ENCODE assay signal across 8 mouse cellular contexts in the genomic region with DNA sequence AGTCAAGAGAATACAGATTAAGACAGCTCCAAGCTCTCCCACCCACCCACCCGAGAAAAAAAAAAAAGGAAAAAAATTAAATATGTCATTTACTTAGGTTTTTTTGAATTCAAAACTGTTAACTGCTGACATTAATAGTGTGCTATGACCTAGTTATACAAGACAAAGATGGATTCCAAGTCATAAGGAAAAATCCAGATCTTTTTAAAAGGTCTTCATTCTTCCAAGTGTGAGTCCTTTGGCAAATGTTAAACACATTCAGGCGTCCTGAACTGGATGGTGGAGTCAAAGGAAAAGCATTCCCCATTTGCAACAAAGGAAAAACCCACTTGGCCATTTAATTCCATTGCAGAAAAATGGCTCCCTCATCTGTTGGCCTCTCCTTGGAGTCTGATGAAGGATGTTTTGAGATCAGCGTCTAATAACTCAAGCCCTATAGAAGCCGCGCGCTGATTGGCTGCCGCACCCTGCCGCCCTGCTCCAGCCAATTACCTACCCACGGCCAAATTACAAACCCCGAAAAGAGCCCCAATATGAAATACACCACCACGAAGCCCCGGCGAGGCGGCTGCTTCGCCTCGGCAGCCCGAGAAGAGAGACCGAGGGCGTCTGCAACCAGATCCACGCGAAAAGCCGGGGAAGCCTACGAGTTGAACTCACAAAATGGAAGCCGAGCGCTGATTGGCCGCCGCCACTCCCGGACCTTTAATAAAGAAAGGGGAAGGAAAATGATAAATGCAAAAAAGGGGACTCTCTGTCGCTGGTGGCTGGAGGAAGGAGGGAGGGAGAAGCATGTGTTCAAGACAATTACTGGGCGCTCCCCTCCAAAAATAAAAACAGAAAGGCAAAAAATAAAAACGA. TPM values are rescaled to one million over a fixed set of nuclear protein-coding genes. Genes with fewer than 3 reads are reported as not detected.
DNase-seq lines count a peak whose midpoint lies in the region; ATAC-seq and TF ChIP-seq lines count a peak whose summit lies in the region.

No protein-coding gene starts in this region.

- ATAC-seq in embryonic facial prominence, embryonic 15.5 days (ENCODE audit: insufficient number of reproducible peaks, low FRiP score, low TSS enrichment, low read depth) = peak; percentile 73
- peak; percentile 77 for ATAC-seq in limb, embryonic 13.5 days (ENCODE audit: low FRiP score, low read depth)
- peak; percentile 66 for ATAC-seq in midbrain, embryonic 15.5 days (replicated peaks)

- H3K4me1 ChIP-seq in bone marrow macrophage, adult 2 months (ENCODE audit: control insufficient read depth, insufficient read depth, low read length) = peaks cover 7% of the 10 kb centered on the region
- H3K4me1 ChIP-seq in embryonic facial prominence, embryonic 15.5 days = peaks cover 48% of the 10 kb centered on the region
- peaks cover 52% of the 10 kb centered on the region for H3K4me1 ChIP-seq in limb, embryonic 13.5 days
- H3K4me1 ChIP-seq in midbrain, embryonic 15.5 days = peaks cover 46% of the 10 kb centered on the region

- 0 out of 2 replicates have a peak, but pooled peaks cover 4% of the 10 kb centered on the region for H3K36me3 ChIP-seq in embryonic facial prominence, embryonic 15.5 days
- H3K36me3 ChIP-seq in limb, embryonic 13.5 days = peaks cover 20% of the 10 kb centered on the region
- no peaks in the 10 kb centered on the region for H3K36me3 ChIP-seq in midbrain, embryonic 15.5 days (replicated peaks)

- peak overlapping the region; percentile 96 for H3K27ac ChIP-seq in bone marrow macrophage, adult 2 months (ENCODE audit: insufficient read depth, low read depth, low read length)
- peak overlapping the region; percentile 100 for H3K27ac ChIP-seq in embryonic facial prominence, embryonic 15.5 days (replicated peaks)
- H3K27ac ChIP-seq in limb, embryonic 13.5 days = peak overlapping the region; percentile 100
- H3K27ac ChIP-seq in midbrain, embryonic 15.5 days = peak overlapping the region; percentile 100

- H3K4me3 ChIP-seq in bone marrow macrophage, adult 2 months (ENCODE audit: insufficient read depth, low read length) = peak overlapping the region; percentile 67
- peak overlapping the region; percentile 85 for H3K4me3 ChIP-seq in embryonic facial prominence, embryonic 15.5 days (replicated peaks)
- H3K4me3 ChIP-seq in limb, embryonic 13.5 days = peak overlapping the region; percentile 94
- H3K4me3 ChIP-seq in midbrain, embryonic 15.5 days = peak overlapping the region; percentile 94

- peak overlapping the region; percentile 97 for H3K4me2 ChIP-seq in embryonic facial prominence, embryonic 15.5 days (replicated peaks)
- peak overlapping the region; percentile 98 for H3K4me2 ChIP-seq in limb, embryonic 13.5 days (replicated peaks)
- peak overlapping the region; percentile 99 for H3K4me2 ChIP-seq in midbrain, embryonic 15.5 days

- no peaks in the 10 kb centered on the region for H3K9me3 ChIP-seq in embryonic facial prominence, embryonic 15.5 days (replicated peaks)
- H3K9me3 ChIP-seq in limb, embryonic 13.5 days = no peaks in the 10 kb centered on the region
- no peaks in the 10 kb centered on the region for H3K9me3 ChIP-seq in midbrain, embryonic 15.5 days

- peak; percentile 91 to 92 for DNase-seq in B cell, adult 2 months
- peak; percentile 97 to 98 for DNase-seq in heart, adult 9 months (ENCODE audit: low spot score in 2 of 2)
- DNase-seq in kidney, adult 9 months = peak; percentile 97
- peak; percentile 83 to 88 for DNase-seq in spleen, adult 18-20 months

- H3K9ac ChIP-seq in embryonic facial prominence, embryonic 15.5 days = peak overlapping the region; percentile 99
- H3K9ac ChIP-seq in limb, embryonic 13.5 days = peak overlapping the region; percentile 100
- peak overlapping the region; percentile 99 for H3K9ac ChIP-seq in midbrain, embryonic 15.5 days

- TF ChIP-seq CTCF in bone marrow macrophage, adult 2 months (IDR thresholded peaks at IDR 0.05; ENCODE audit: low read depth, low read length) = no peak

- H3K27me3 ChIP-seq in embryonic facial prominence, embryonic 15.5 days = no peaks in the 10 kb centered on the region
- H3K27me3 ChIP-seq in limb, embryonic 13.5 days = no peaks in the 10 kb centered on the region
- H3K27me3 ChIP-seq in midbrain, embryonic 15.5 days (replicated peaks) = no peaks in the 10 kb centered on the region

- under 1% methylated on average over 31 of the region's 31 CpGs for WGBS in embryonic facial prominence, embryonic 15.5 days
- WGBS in limb, embryonic 13.5 days = under 1% methylated on average over 31 of the region's 31 CpGs
- under 1% methylated on average over 31 of the region's 31 CpGs for WGBS in midbrain, embryonic 15.5 days

- peak; percentile 60; the same call in 1 of the 2 replicates for TF ChIP-seq POLR2A in bone marrow macrophage, adult 2 months (IDR thresholded peaks at IDR 0.05; ENCODE audit: borderline replicate concordance, low read depth, low read length)

RNA-seq across cellular contexts. Expression of a gene that starts 1.1 kb away (rescaled TPM):
- polyA plus RNA-seq in bone marrow macrophage, adult 2 months (2012; ENCODE audit: insufficient read depth, insufficient read length, missing spikeins) = 27.3 and 28.2 TPM in 2 replicates
- polyA plus RNA-seq in embryonic facial prominence, embryonic 15.5 days (2015; fragmentation: Nextera tagmentation; extraction: Ambion mirVana) = 11.4 TPM in 2 replicates
- 11.1 and 12.0 TPM in 2 replicates for polyA plus RNA-seq in limb, embryonic 13.5 days (2015; fragmentation: Nextera tagmentation; extraction: Ambion mirVana)
- polyA plus RNA-seq in midbrain, embryonic 15.5 days (2015; fragmentation: Nextera tagmentation; extraction: Ambion mirVana) = 12.2 TPM in 2 replicates

RNA-seq across cellular contexts. Expression of a gene that starts 8.4 kb away (rescaled TPM):
- 1.8 and 2.7 TPM in 2 replicates for polyA plus RNA-seq in bone marrow macrophage, adult 2 months (2012; ENCODE audit: insufficient read depth, insufficient read length, missing spikeins)
- polyA plus RNA-seq in embryonic facial prominence, embryonic 15.5 days (2015; fragmentation: Nextera tagmentation; extraction: Ambion mirVana) = 5.4 and 6.4 TPM in 2 replicates
- 3.7 and 4.6 TPM in 2 replicates for polyA plus RNA-seq in limb, embryonic 13.5 days (2015; fragmentation: Nextera tagmentation; extraction: Ambion mirVana)
- 12.2 and 13.4 TPM in 2 replicates for polyA plus RNA-seq in midbrain, embryonic 15.5 days (2015; fragmentation: Nextera tagmentation; extraction: Ambion mirVana)

RNA-seq across cellular contexts. Expression of a gene that starts 28.3 kb away (rescaled TPM):
- 31.0 and 31.4 TPM in 2 replicates for polyA plus RNA-seq in bone marrow macrophage, adult 2 months (2012; ENCODE audit: insufficient read depth, insufficient read length, missing spikeins)
- 92.3 and 95.4 TPM in 2 replicates for polyA plus RNA-seq in embryonic facial prominence, embryonic 15.5 days (2015; fragmentation: Nextera tagmentation; extraction: Ambion mirVana)
- 99.6 and 104 TPM in 2 replicates for polyA plus RNA-seq in limb, embryonic 13.5 days (2015; fragmentation: Nextera tagmentation; extraction: Ambion mirVana)
- polyA plus RNA-seq in midbrain, embryonic 15.5 days (2015; fragmentation: Nextera tagmentation; extraction: Ambion mirVana) = 71.5 and 73.4 TPM in 2 replicates

RNA-seq across cellular contexts. Expression of a gene that starts 41.6 kb away (rescaled TPM):
- not detected in 2 replicates for polyA plus RNA-seq in bone marrow macrophage, adult 2 months (2012; ENCODE audit: insufficient read depth, insufficient read length, missing spikeins)
- not detected in 2 replicates for polyA plus RNA-seq in embryonic facial prominence, embryonic 15.5 days (2015; fragmentation: Nextera tagmentation; extraction: Ambion mirVana)
- polyA plus RNA-seq in limb, embryonic 13.5 days (2015; fragmentation: Nextera tagmentation; extraction: Ambion mirVana) = not detected in 2 replicates
- polyA plus RNA-seq in midbrain, embryonic 15.5 days (2015; fragmentation: Nextera tagmentation; extraction: Ambion mirVana) = not detected in 2 replicates

Comparison
In these comparisons a context has a peak if more than half of its experiments do, and no peak if none do; other contexts are left out.
1. Peak in every context shown above with its lines: DNase-seq, ATAC-seq, H3K4me3 ChIP-seq and H3K27ac ChIP-seq.